Mouse (Mus musculus) embryonic facial prominence, embryonic 14.5 days (tissue): Measurements from ENCODE around the gene Tmsb15l. TPM values are rescaled to one million over a fixed set of nuclear protein-coding genes. Genes with fewer than 3 reads are reported as not detected.
"Not testable (repeated sequence)": the region's sequence is repeated elsewhere in the genome, so short reads cannot be mapped to it uniquely, and the experiment has no call there.

Source experiments
- ATAC-seq: fragments of 200-750 bp; cut with Nextera tagmentation; 2 replicates; pipeline ENCODE4 v1.8.0; 2017; ENCODE audit warnings: low read depth, moderate number of reproducible peaks, moderate TSS enrichment
- DNase-seq: peaks from one replicate; pipeline ENCODE4 v3.0.0-alpha.2; 2015; ENCODE audit warnings: low spot score
- H3K27ac ChIP-seq: fragments of 300-500 bp; sonication (generic); replicated peaks from 2 replicates; pipeline ENCODE4 v1.5.1; 2014; ENCODE audit warnings: low read depth, mild to moderate bottlenecking, low read length, moderate library complexity
- H3K27me3 ChIP-seq: fragments of 300-500 bp; sonication (generic); replicated peaks from 2 replicates; pipeline ENCODE4 v1.6.1; 2014; ENCODE audit warnings: low read length; ENCODE audit not compliant: control insufficient read depth, insufficient read depth
- H3K36me3 ChIP-seq: fragments of 300-500 bp; sonication (generic); 2 replicates; pipeline ENCODE4 v1.6.1; 2014; ENCODE audit warnings: low read length, mixed read lengths; ENCODE audit not compliant: control insufficient read depth, insufficient read depth
- H3K4me1 ChIP-seq: fragments of 300-500 bp; sonication (generic); 2 replicates; pipeline ENCODE4 v1.6.1; 2014; ENCODE audit warnings: antibody characterized with exemption, low read length; ENCODE audit not compliant: control insufficient read depth, insufficient read depth
- H3K4me2 ChIP-seq: fragments of 300-500 bp; sonication (generic); 2 replicates; pipeline ENCODE4 v1.6.1; 2014; ENCODE audit warnings: low read depth, mild to moderate bottlenecking, low read length, moderate library complexity, mixed read lengths
- H3K4me3 ChIP-seq: fragments of 300-500 bp; sonication (generic); 2 replicates; pipeline ENCODE4 v1.5.1; 2014; ENCODE audit warnings: low read depth, mild to moderate bottlenecking, low read length
- H3K9ac ChIP-seq: fragments of 300-500 bp; sonication (generic); 2 replicates; pipeline ENCODE4 v1.6.1; 2014; ENCODE audit warnings: low read depth, mild to moderate bottlenecking, low read length, moderate library complexity, mixed read lengths
- H3K9me3 ChIP-seq: fragments of 300-500 bp; sonication (generic); 2 replicates; pipeline ENCODE4 v1.6.1; 2016; ENCODE audit warnings: low read length; ENCODE audit not compliant: control insufficient read depth
- WGBS: fragments of 180-500 bp; shearing (Covaris S2); extraction: QIAGEN DNeasy Blood & Tissue Kit; methylation state at CpG from one replicate; pipeline ENCODE4 v1.1.7; 2014; 5-methylcytosine and 5-hydroxymethylcytosine counted together
- polyA plus RNA-seq: library from polyadenylated mRNA; unstranded; fragments of >200 nt; fragmentation: Nextera tagmentation; extraction: Ambion mirVana; gene quantifications from 2 replicates; pipeline ENCODE4 v1.2.1, GENCODE M21; 2014

Gene Tmsb15l
- polyA plus RNA-seq, 1 experiment from 2014 or later = 6.2 TPM

GRCm38 (mm10) chrX:136991274-136991673 is 14.6 kb upstream of the Tmsb15l start:
- no peak for DNase-seq
- WGBS = 66% methylated on average over 2 of the region's 2 CpGs

GRCm38 (mm10) chrX:136986039-136986438 is 9.4 kb upstream of the Tmsb15l start:
- Histone ChIP-seq H3K9me3 (no peaks in the 10 kb centered on the region), H3K4me1 (no peaks in the 10 kb centered on the region), H3K4me2 (no peak overlapping the region), H3K27ac (no peak overlapping the region), H3K9ac (no peak overlapping the region), H3K4me3 (no peak overlapping the region), H3K36me3 (no peaks in the 10 kb centered on the region), H3K27me3 (no peaks in the 10 kb centered on the region)
- no peak for ATAC-seq
- no peak for DNase-seq

More at GRCm38 (mm10) chrX:136991274-136991673, 14.6 kb upstream of the Tmsb15l start:
- H3K4me3 ChIP-seq = no peak overlapping the region
- no peaks in the 10 kb centered on the region for H3K9me3 ChIP-seq
- peaks cover 9% of the 10 kb centered on the region for H3K27me3 ChIP-seq
- H3K27ac ChIP-seq = no peak overlapping the region
- no peaks in the 10 kb centered on the region for H3K4me1 ChIP-seq
- H3K9ac ChIP-seq = no peak overlapping the region
- H3K36me3 ChIP-seq = no peaks in the 10 kb centered on the region
- no peak overlapping the region for H3K4me2 ChIP-seq
- no peak for ATAC-seq

GRCm38 (mm10) chrX:136978616-136979015 is 1.9 kb upstream of the Tmsb15l start:
- Histone ChIP-seq H3K9me3 (no peaks in the 10 kb centered on the region), H3K27ac (no peak overlapping the region), H3K27me3 (no peaks in the 10 kb centered on the region), H3K36me3 (no peaks in the 10 kb centered on the region), H3K9ac (no peak overlapping the region), H3K4me1 (no peaks in the 10 kb centered on the region), H3K4me2 (no peak overlapping the region), H3K4me3 (no peak overlapping the region)
- ATAC-seq (no peak), DNase-seq (no peak)

- not testable (repeated sequence) for H3K9me3 ChIP-seq, H3K36me3 ChIP-seq, H3K27me3 ChIP-seq, H3K27ac ChIP-seq, H3K4me1 ChIP-seq, DNase-seq, ATAC-seq
- Histone ChIP-seq H3K9ac (peak within 1 kb of the TSS; percentile 53), H3K4me3 (peak within 1 kb of the TSS; percentile 41), H3K4me2 (peak within 1 kb of the TSS; percentile 56)
- WGBS = 83% methylated on average over 6 of the region's 6 CpGs
Observed at GRCm38 (mm10) chrX:136975397-136975796, 1.3 kb downstream of the Tmsb15l start, which contains the start of gene Tmsb15b2. Gene Tmsb15b2 (minus strand): TSS chrX:136975497.

- Histone ChIP-seq H3K27ac (no peak overlapping the region), H3K9ac (no peak overlapping the region), H3K36me3 (no peaks in the 10 kb centered on the region), H3K4me2 (no peak overlapping the region), H3K4me1 (no peaks in the 10 kb centered on the region), H3K9me3 (no peaks in the 10 kb centered on the region), H3K27me3 (no peaks in the 10 kb centered on the region), H3K4me3 (no peak overlapping the region)
- ATAC-seq = no peak
- WGBS = 27% methylated on average over 2 of the region's 2 CpGs
- DNase-seq = peak; percentile 7
Observed at GRCm38 (mm10) chrX:136959688-136960087, 17.0 kb downstream of the Tmsb15l start.

GRCm38 (mm10) chrX:136958300-136958699 is 18.4 kb downstream of the Tmsb15l start:
- not testable (repeated sequence) for H3K9ac ChIP-seq, ATAC-seq, H3K27ac ChIP-seq, H3K4me1 ChIP-seq, H3K36me3 ChIP-seq, H3K27me3 ChIP-seq, H3K9me3 ChIP-seq
- peak overlapping the region; percentile 49 for H3K4me2 ChIP-seq
- H3K4me3 ChIP-seq = peak overlapping the region; percentile 38
- DNase-seq = peak; percentile 0
- WGBS = 58% methylated on average over 5 of the region's 5 CpGs

- H3K36me3 ChIP-seq, H3K27ac ChIP-seq, H3K4me1 ChIP-seq, H3K27me3 ChIP-seq, H3K9me3 ChIP-seq: not testable (repeated sequence)
- H3K9ac ChIP-seq = peak overlapping the region; percentile 45; the same call in 1 of the 2 replicates
- peak overlapping the region; percentile 49 for H3K4me2 ChIP-seq
- DNase-seq = peak; percentile 81
- peak; percentile 100 for ATAC-seq
- 38% methylated on average over 13 of the region's 13 CpGs for WGBS
- H3K4me3 ChIP-seq = peak overlapping the region; percentile 38
Observed at GRCm38 (mm10) chrX:136957583-136958279, 18.9 kb downstream of the Tmsb15l start.

- ATAC-seq (no peak), DNase-seq (no peak)
- 64% methylated on average over 3 of the region's 3 CpGs for WGBS
- no peak overlapping the region for H3K4me3 ChIP-seq
- no peak overlapping the region for H3K27ac ChIP-seq
- no peaks in the 10 kb centered on the region for H3K27me3 ChIP-seq
- H3K9me3 ChIP-seq = no peaks in the 10 kb centered on the region
- no peak overlapping the region for H3K4me2 ChIP-seq
- H3K9ac ChIP-seq = no peak overlapping the region
- no peaks in the 10 kb centered on the region for H3K36me3 ChIP-seq
- no peaks in the 10 kb centered on the region for H3K4me1 ChIP-seq
Observed at GRCm38 (mm10) chrX:136937985-136938384, 38.7 kb downstream of the Tmsb15l start.

- H3K27ac ChIP-seq = no peak within 1 kb of the TSS
- DNase-seq (no peak), ATAC-seq (no peak)
- 90% methylated on average over 14 of the region's 14 CpGs for WGBS
- H3K4me3 ChIP-seq = no peak within 1 kb of the TSS
- H3K4me2 ChIP-seq = no peak within 1 kb of the TSS
- H3K4me1 ChIP-seq = no peaks in the 10 kb centered on the region
- peaks cover 12% of the 10 kb centered on the region; the same call in 1 of the 2 replicates for H3K9me3 ChIP-seq
- H3K27me3 ChIP-seq = no peaks in the 10 kb centered on the region
- no peak within 1 kb of the TSS for H3K9ac ChIP-seq
- H3K36me3 ChIP-seq = no peaks in the 10 kb centered on the region
Observed at GRCm38 (mm10) chrX:136927031-136927430, 49.6 kb downstream of the Tmsb15l start, which contains the start of gene H2bfm. Gene H2bfm (plus strand): TSS chrX:136927325.
